Mouse (Mus musculus) heart, postnatal 0 days (tissue): ENCODE measurements at regions not wholly inside any gene's neighbourhood (a gene's known extent, or its start where the extent isn't known, plus 50 kb on each side); places are given as distances from the start of the nearest gene placed in this dataset.

Experiments
- CTCF ChIP-seq: IDR thresholded peaks from 2 replicates; pipeline ENCODE4 v1.5.1; 2016; ENCODE audit warnings: antibody characterized with exemption, control low read depth, low read depth
- EP300 ChIP-seq: IDR thresholded peaks from 2 replicates; pipeline ENCODE4 v1.6.1; 2016; ENCODE audit warnings: antibody characterized with exemption, low read depth

GRCm38 (mm10) chr10:17648077-17648476, 74.9 kb upstream of the Cited2 start:
- TF ChIP-seq CTCF (no peak), EP300 (no peak)
